Mouse (Mus musculus) hindbrain, embryonic 11.5 days (tissue): ENCODE data around the gene Rhobtb3. TPM values are rescaled to one million over a fixed set of nuclear protein-coding genes. Genes with fewer than 3 reads are reported as not detected.
A peak's percentile ranks its signal among the peaks of the same experiment; 100 is the strongest.

ENCODE experiments used
- ATAC-seq: fragments of 200-750 bp; cut with Nextera tagmentation; 2 replicates; pipeline ENCODE4 v1.8.0; 2017; ENCODE audit warnings: mild to moderate bottlenecking, moderate TSS enrichment, moderate library complexity; ENCODE audit not compliant: low FRiP score
- DNase-seq: peaks from one replicate; pipeline ENCODE4 v3.0.0-alpha.2; 2015; ENCODE audit warnings: low spot score
- H3K27ac ChIP-seq: fragments of 300-500 bp; sonication (generic); 2 replicates; pipeline ENCODE4 v1.5.1; 2014; ENCODE audit warnings: mild to moderate bottlenecking, low read depth, low read length
- H3K27me3 ChIP-seq: fragments of 300-500 bp; sonication (generic); 2 replicates; pipeline ENCODE4 v1.6.1; 2014; ENCODE audit warnings: mild to moderate bottlenecking, low read length, moderate library complexity, mixed read lengths; ENCODE audit not compliant: control insufficient read depth, insufficient read depth
- H3K36me3 ChIP-seq: fragments of 300-500 bp; sonication (generic); 2 replicates; pipeline ENCODE4 v1.6.1; 2014; ENCODE audit warnings: mild to moderate bottlenecking, low read length, moderate library complexity, mixed read lengths; ENCODE audit not compliant: control insufficient read depth, insufficient read depth
- H3K4me1 ChIP-seq: fragments of 300-500 bp; sonication (generic); replicated peaks from 2 replicates; pipeline ENCODE4 v1.6.1; 2014; ENCODE audit warnings: low read length, mixed read lengths; ENCODE audit not compliant: control insufficient read depth, insufficient read depth
- H3K4me2 ChIP-seq: fragments of 300-500 bp; sonication (generic); replicated peaks from 2 replicates; pipeline ENCODE4 v1.6.1; 2014; ENCODE audit warnings: mild to moderate bottlenecking, low read depth, low read length
- H3K4me3 ChIP-seq: fragments of 300-500 bp; sonication (generic); 2 replicates; pipeline ENCODE4 v1.5.1; 2014; ENCODE audit warnings: low read depth, low read length
- H3K9ac ChIP-seq: fragments of 300-500 bp; sonication (generic); 2 replicates; pipeline ENCODE4 v1.6.1; 2014; ENCODE audit warnings: low read depth, low read length
- H3K9me3 ChIP-seq: fragments of 300-500 bp; sonication (generic); 2 replicates; pipeline ENCODE4 v1.6.1; 2016; ENCODE audit warnings: low read length; ENCODE audit not compliant: control insufficient read depth
- WGBS: fragments of 180-500 bp; shearing (Covaris S2); extraction: QIAGEN DNeasy Blood & Tissue Kit; methylation state at CpG from one replicate; pipeline ENCODE4 v1.1.7; 2014; 5-methylcytosine and 5-hydroxymethylcytosine counted together
- polyA plus RNA-seq: library from polyadenylated mRNA; unstranded; fragments of >200 nt; fragmentation: Nextera tagmentation; extraction: Ambion mirVana; gene quantifications from 2 replicates; pipeline ENCODE4 v1.2.1, GENCODE M21; 2014

Rhobtb3 gene
- polyA plus RNA-seq, 1 experiment from 2014 or later: 55.2 TPM

DNA sequence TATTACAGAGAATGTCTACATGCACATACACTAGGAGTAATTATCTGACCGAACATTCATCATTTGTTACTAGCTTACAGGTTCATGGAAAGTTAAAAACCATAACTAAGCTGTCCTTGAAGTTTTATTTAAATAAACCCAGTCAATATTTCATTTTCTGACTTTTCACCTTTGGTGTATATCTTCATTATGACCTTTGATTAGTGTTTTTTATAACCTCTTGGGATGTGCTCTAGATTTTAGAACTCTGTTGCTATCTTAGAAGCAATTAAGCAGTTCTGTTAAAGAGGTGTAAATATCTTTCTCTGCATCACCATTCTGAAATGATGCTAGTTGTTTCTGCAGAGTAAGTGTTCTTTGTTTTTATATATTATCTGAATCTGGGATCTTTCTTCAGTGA, 23.1 kb upstream of the Rhobtb3 start, which contains the start of gene Spata9:
TSS of gene Spata9 (plus strand) at position 301 of the 400 bp plus-strand sequence.
- no peak within 1 kb of the TSS for H3K27ac ChIP-seq
- ATAC-seq (no peak), DNase-seq (no peak)
- no peak within 1 kb of the TSS for H3K9ac ChIP-seq
- WGBS: 77% methylated on average over 1 of the region's 1 CpGs
- no peak within 1 kb of the TSS for H3K4me2 ChIP-seq
- H3K4me3 ChIP-seq: no peak within 1 kb of the TSS
- H3K36me3 ChIP-seq: no peaks in the 10 kb centered on the region
- H3K4me1 ChIP-seq: no peaks in the 10 kb centered on the region
- H3K27me3 ChIP-seq: no peaks in the 10 kb centered on the region
- H3K9me3 ChIP-seq: no peaks in the 10 kb centered on the region

- Histone ChIP-seq H3K27me3 (no peaks in the 10 kb centered on the region), H3K4me3 (no peak overlapping the region), H3K36me3 (no peaks in the 10 kb centered on the region), H3K4me1 (no peaks in the 10 kb centered on the region), H3K4me2 (no peak overlapping the region), H3K9ac (no peak overlapping the region), H3K9me3 (no peaks in the 10 kb centered on the region), H3K27ac (no peak overlapping the region)
- ATAC-seq (no peak; the same call in 1 of the 2 replicates), DNase-seq (no peak)
These were observed 11.8 kb upstream of the Rhobtb3 start for GRCm38 (mm10) chr13:75955357-75955992.

- H3K9ac ChIP-seq: no peak overlapping the region
- ATAC-seq (no peak), DNase-seq (peak; percentile 8)
- H3K27me3 ChIP-seq: no peaks in the 10 kb centered on the region
- H3K4me2 ChIP-seq: no peak overlapping the region
- no peak overlapping the region for H3K4me3 ChIP-seq
- H3K27ac ChIP-seq: no peak overlapping the region
- H3K4me1 ChIP-seq: no peaks in the 10 kb centered on the region
- no peaks in the 10 kb centered on the region for H3K9me3 ChIP-seq
- no peaks in the 10 kb centered on the region for H3K36me3 ChIP-seq
- 51% methylated on average over 1 of the region's 1 CpGs for WGBS
These were observed 6.6 kb upstream of the Rhobtb3 start for GRCm38 (mm10) chr13:75950295-75950694.

GRCm38 (mm10) chr13:75944044-75944820, 507 bp upstream of the Rhobtb3 start:
- Histone ChIP-seq H3K9me3 (no peaks in the 10 kb centered on the region), H3K36me3 (no peaks in the 10 kb centered on the region), H3K9ac (peak overlapping the region; percentile 97), H3K27ac (peak overlapping the region; percentile 98), H3K4me3 (peak overlapping the region; percentile 84), H3K27me3 (no peaks in the 10 kb centered on the region), H3K4me2 (peak overlapping the region; percentile 60), H3K4me1 (no peaks in the 10 kb centered on the region)
- DNase-seq: peak; percentile 46
- peak; percentile 19; the same call in 1 of the 2 replicates for ATAC-seq
- WGBS: 3% methylated on average over 7 of the region's 7 CpGs

- WGBS: 1% methylated on average over 6 of the region's 6 CpGs
- Histone ChIP-seq H3K9ac (peak overlapping the region; percentile 97), H3K4me3 (peak overlapping the region; percentile 84), H3K27ac (peak overlapping the region; percentile 98), H3K4me1 (no peaks in the 10 kb centered on the region), H3K36me3 (peaks cover 5% of the 10 kb centered on the region), H3K4me2 (peak overlapping the region; percentile 60), H3K9me3 (no peaks in the 10 kb centered on the region), H3K27me3 (no peaks in the 10 kb centered on the region)
- DNase-seq (peak; percentile 64), ATAC-seq (peak; percentile 21; the same call in 1 of the 2 replicates)
These were observed 994 bp downstream of the Rhobtb3 start for GRCm38 (mm10) chr13:75942731-75943130.

DNA sequence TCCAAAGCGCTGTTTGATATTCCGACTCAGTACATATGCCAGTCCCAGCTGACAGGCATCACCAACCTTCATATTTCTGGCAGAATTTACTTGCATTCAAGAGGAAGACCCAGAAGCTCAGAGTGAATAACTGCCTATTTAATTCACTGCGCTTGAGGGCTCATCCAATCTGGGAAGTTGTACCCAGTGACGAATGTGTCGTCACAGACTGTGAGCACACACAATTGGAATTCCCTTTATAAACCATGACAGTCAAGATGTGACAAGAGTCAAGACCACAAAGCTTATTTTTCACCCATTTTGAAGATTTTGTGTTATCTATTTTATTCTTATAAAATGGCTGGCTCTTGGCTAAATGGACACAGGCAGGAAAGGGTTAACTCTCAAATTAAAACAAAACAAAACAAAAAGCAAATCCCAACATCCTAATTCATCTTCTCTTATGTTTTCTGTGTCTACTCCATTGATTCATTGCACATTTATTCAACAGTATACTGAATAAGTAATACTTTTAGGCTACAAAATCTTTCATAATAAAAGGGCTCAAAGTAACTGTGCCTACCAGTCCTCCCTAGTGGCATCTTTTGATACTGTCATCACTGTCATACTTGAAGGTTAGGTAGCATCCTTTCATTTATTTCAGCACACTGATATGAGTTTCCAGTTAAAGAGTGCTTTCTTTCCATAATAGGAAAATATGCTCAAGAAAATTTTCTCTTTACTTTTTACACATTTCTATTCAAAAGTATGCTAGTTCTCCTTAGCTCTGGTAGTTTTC, 2.0 kb downstream of the Rhobtb3 start:
- no peaks in the 10 kb centered on the region for H3K4me1 ChIP-seq
- H3K9ac ChIP-seq: no peak overlapping the region
- DNase-seq: peak; percentile 35
- WGBS: 64% methylated on average over 5 of the region's 5 CpGs
- no peaks in the 10 kb centered on the region for H3K9me3 ChIP-seq
- peak overlapping the region; percentile 12; the same call in 1 of the 2 replicates for H3K4me2 ChIP-seq
- no peak overlapping the region for H3K27ac ChIP-seq
- H3K4me3 ChIP-seq: peak overlapping the region; percentile 4; the same call in 1 of the 2 replicates
- no peak for ATAC-seq
- H3K36me3 ChIP-seq: peaks cover 5% of the 10 kb centered on the region
- no peaks in the 10 kb centered on the region for H3K27me3 ChIP-seq

DNA sequence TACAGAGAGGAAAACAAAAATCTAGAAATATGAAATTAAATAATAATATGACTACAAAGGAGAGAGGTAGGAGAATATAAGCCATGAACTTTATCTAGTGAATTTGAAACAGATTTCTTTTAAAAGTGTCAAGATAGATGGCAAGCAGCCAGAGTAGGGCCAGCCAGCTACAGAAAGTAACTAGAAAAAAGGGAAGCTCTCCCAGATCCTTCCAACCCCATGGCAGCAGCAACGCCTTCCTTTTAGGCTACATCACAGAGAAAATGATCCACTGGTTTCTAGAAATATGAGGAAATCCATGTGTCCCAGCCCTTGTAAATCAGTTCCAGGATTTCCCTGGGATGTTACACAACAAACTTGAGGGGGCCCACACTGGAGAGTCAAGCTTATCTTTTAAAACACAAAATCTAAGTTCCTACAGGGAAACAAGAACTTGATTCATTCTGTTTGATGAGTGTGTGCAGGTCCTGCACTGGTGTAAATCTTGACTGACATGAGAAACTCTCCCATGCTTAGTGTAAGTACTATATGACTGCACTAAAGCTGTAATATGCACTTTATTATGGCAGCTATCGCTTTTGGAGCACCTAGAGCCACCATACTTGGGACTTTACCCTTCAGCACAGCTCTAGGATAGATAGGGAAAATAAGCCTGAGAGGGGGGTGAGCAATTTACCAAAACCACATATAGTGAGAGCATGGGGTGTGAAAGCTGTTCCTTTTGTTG, 2.8 kb downstream of the Rhobtb3 start:
- DNase-seq (no peak), ATAC-seq (no peak)
- Histone ChIP-seq H3K4me2 (peak overlapping the region; percentile 12; the same call in 1 of the 2 replicates), H3K9ac (0 out of 2 replicates have a peak overlapping the region, but pooled peaks have one; percentile 7), H3K27ac (no peak overlapping the region), H3K36me3 (peaks cover 5% of the 10 kb centered on the region), H3K9me3 (no peaks in the 10 kb centered on the region), H3K4me3 (peak overlapping the region; percentile 4; the same call in 1 of the 2 replicates), H3K4me1 (no peaks in the 10 kb centered on the region), H3K27me3 (no peaks in the 10 kb centered on the region)
- WGBS: 92% methylated on average over 2 of the region's 2 CpGs

GRCm38 (mm10) chr13:75938866-75939265, 4.9 kb downstream of the Rhobtb3 start:
- no peaks in the 10 kb centered on the region for H3K9me3 ChIP-seq
- ATAC-seq: no peak
- no peak for DNase-seq
- H3K27ac ChIP-seq: no peak overlapping the region
- no peaks in the 10 kb centered on the region for H3K4me1 ChIP-seq
- WGBS: 98% methylated on average over 5 of the region's 5 CpGs
- H3K4me2 ChIP-seq: no peak overlapping the region
- peaks cover 5% of the 10 kb centered on the region for H3K36me3 ChIP-seq
- no peaks in the 10 kb centered on the region for H3K27me3 ChIP-seq
- no peak overlapping the region for H3K9ac ChIP-seq
- H3K4me3 ChIP-seq: no peak overlapping the region
